Mouse (Mus musculus) lung, postnatal 4 days (tissue): Measurements from ENCODE around the gene Nyx.

Experiments used
- DNase-seq, 2 experiments: peaks; one replicate each; pipeline ENCODE4 v3.0.0; 2021

Nyx gene

GRCm38 (mm10) chrX:13494892-13495703, 29.2 kb downstream of the Nyx start:
- peak in 1 of 2 experiments; percentile 54 for DNase-seq

- no peak for DNase-seq
Measured at GRCm38 (mm10) chrX:13500284-13500683, 34.4 kb downstream of the Nyx start.

GRCm38 (mm10) chrX:13502862-13503375, 37.0 kb downstream of the Nyx start:
- DNase-seq: no peak

GRCm38 (mm10) chrX:13504389-13504788, 38.5 kb downstream of the Nyx start:
- no peak for DNase-seq

- peak; percentile 30 to 61 for DNase-seq
Measured at GRCm38 (mm10) chrX:13506376-13506775, 40.5 kb downstream of the Nyx start.

- peak in 1 of 2 experiments; percentile 28 for DNase-seq
Measured at GRCm38 (mm10) chrX:13513127-13513526, 47.2 kb downstream of the Nyx start.

- no peak for DNase-seq
Measured at GRCm38 (mm10) chrX:13513864-13514263, 48.0 kb downstream of the Nyx start.

- DNase-seq: no peak
Measured at GRCm38 (mm10) chrX:13516451-13516850, 50.5 kb downstream of the Nyx start.

- DNase-seq: no peak
Measured at GRCm38 (mm10) chrX:13518019-13518418, 52.1 kb downstream of the Nyx start.

GRCm38 (mm10) chrX:13518781-13519407, 53.0 kb downstream of the Nyx start:
- DNase-seq: no peak

GRCm38 (mm10) chrX:13519408-13519783, 53.5 kb downstream of the Nyx start:
- peak in 1 of 2 experiments; percentile 64 for DNase-seq

GRCm38 (mm10) chrX:13520566-13520965, 54.7 kb downstream of the Nyx start:
- DNase-seq: no peak

GRCm38 (mm10) chrX:13521288-13521687, 55.4 kb downstream of the Nyx start:
- DNase-seq: no peak
